Mouse (Mus musculus) liver (tissue): ENCODE results near the gene Galnt10.
"Not testable (repeated sequence)": the region's sequence is repeated elsewhere in the genome, so short reads cannot be mapped to it uniquely, and the experiment has no call there.

ENCODE experiments used
- DNase-seq: peaks from one replicate; pipeline ENCODE4 v3.0.0-alpha.2; 2020; ENCODE audit warnings: mixed read lengths

Gene Galnt10

GRCm38 (mm10) chr11:57800266-57800951 is 155.2 kb downstream of the Galnt10 start:
- DNase-seq = no peak

DNA sequence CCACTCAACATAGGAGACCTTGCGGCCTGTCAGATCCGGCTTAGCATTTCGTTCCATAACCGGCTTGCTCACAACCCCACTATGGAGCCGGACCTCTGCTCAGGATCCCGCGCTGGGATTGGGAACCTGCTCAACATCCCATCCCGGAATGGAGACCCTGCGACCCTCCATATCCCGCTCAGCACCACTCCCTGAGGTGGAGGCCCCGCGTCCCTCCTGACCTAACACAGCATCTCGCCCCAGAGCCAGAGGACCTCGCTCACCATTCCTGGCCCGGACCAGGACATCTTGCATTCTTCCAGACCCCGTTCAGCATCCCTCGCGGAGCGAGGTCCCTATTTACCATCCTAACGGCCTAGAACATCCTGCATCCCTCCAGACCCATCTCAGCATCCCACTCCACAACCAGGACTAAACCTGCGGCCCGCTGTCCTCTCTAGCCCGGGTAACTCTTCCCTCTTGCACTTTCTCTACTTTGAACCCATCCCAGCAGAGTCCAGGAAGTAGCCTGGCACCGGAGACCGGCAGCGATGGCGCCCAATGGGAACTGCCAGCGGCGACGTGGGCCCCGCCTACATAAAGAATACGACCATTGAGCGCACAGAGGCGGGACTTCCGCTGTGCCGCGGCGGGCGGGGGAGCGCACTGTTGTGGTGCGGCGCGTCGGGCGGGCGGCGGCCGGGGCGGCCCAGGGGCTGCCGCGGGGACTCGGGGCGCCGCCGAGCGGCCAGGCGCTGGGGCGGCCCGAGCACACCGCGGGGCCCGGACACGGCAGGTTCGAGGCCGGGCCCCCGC is 155.9 kb downstream of the Galnt10 start, which contains the start of gene Sap30l:
Gene Sap30l (plus strand): TSS at position 667 of the 795 bp plus-strand sequence.
- DNase-seq = peak; percentile 97

DNA sequence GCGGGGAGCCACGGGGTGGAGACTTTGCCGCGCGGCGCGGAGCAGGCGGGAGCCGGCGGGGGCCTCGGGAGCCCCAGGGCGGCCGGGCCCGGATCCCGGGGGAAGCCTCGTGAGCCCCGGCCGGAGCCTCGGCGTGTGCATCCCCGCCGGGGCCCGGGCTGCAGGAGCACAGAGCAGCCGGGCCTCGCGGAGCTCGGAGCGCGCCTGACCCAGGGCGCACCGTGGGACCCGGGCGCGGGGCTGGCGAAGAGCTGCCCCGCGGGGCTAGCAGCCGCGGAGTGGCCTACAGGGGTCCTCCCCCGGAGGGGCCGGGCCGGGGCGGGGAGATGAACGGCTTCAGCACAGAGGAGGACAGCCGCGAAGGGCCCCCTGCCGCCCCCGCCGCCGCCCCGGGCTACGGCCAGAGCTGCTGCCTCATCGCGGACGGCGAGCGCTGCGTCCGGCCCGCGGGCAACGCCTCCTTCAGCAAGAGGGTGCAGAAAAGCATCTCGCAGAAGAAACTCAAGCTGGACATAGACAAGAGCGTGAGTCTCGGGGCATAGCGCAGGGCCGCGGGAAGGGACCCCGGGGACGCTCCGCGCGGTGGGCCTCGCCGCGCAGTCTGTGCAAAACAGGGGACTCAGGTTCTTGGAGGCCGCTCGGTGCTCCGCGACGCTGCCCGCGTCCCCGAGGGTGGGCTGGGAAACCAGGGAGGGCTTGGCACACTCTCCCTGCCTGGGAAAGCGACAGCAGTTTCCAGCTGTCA is 156.7 kb downstream of the Galnt10 start:
- peak; percentile 68 for DNase-seq

DNA sequence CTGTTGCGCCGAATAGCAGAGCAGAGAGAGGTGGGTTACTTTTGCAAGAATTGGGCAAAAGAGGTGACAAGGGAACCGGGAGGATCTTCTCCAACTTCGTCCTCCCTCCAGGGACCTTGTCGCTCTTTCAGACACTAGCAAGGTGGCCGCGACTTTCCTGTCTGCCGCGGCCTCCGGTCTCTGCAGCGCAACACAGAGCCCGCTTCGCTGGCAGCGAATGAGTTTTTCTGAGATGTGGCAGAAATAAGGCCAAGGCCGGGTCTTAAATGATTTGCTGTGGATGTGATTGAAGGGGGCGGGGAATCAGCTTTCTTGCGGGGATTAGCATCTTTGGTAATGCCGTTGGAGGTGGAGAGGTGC is 157.2 kb downstream of the Galnt10 start:
- no peak for DNase-seq

- DNase-seq = no peak
Observed at GRCm38 (mm10) chr11:57805047-57805446, 159.8 kb downstream of the Galnt10 start.

DNA sequence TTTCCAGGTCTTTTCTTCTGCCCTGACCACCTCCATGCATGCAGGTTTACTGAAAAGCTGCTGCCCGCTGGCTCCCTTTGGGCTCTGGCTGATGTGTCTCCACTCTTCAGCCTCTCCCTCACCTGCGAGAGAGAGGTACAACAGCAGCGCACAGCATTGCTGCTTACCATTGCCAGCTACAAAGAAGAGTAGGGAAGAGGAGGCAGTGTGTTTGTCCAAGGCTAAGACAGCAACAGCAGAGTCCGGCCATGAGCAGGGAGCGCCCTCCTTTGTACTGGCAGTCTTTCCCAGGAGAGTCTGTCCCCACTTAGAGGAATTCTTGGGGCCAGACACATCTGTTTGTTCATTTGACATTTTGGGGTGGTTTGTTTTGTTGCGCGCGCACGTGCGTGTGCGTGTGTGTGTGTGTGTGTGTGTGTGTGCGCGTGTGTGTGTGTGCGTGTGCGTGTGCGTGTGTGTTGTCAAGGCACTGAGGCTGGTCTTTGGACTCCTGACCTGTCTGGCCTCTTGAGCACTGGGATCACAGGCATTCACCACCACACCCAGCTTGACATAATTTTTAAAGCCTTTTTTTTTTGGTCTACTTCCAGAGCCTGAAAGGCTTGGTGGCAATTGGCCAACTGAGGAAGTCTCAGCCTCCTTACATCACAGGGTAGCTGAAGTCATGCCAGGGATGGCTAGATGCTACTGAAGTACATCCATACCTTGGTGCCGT is 163.9 kb downstream of the Galnt10 start:
- DNase-seq = no peak

- no peak for DNase-seq
Observed at GRCm38 (mm10) chr11:57809732-57810098, 164.5 kb downstream of the Galnt10 start.

DNA sequence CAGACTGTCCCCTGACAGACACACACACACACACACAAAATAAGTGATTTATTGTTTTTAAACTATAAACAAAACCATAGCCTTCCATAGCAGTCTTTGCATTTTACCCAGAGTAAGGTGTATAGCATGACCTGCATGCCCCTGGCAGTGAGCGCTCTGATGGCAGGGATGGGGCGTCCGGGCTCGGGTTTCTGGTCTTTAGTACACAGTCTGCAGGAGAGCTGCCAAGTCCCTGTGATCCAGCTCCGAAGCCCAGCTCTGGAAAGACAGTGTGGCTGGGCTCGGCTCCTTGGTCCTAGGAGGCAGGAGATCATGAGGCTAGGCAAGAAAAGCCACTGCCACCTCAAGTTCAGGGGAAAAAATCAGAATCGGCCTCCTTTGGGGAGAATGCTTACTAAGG is 165.8 kb downstream of the Galnt10 start:
- DNase-seq = no peak

DNA sequence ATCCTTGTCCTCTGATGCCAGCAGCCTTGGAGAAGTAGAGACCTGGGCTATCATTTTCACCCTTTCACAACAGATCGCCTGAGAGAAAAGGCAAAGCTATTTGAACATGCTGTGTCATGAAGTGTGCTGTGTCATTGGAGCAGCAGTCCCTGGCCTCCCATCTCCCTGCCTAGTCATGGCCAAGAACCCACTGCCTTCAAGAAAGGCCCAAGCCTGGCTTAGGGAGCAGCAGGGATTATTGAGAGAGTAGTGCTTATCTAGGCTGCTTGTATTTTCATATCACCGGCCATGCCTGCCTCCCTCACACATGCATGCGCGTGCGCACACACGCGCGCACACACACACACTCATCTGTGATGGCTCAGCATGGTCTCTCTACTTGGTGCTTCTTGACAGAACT is 167.0 kb downstream of the Galnt10 start:
- DNase-seq = peak; percentile 82

GRCm38 (mm10) chr11:57813641-57814040 is 168.4 kb downstream of the Galnt10 start:
- DNase-seq = no peak

DNA sequence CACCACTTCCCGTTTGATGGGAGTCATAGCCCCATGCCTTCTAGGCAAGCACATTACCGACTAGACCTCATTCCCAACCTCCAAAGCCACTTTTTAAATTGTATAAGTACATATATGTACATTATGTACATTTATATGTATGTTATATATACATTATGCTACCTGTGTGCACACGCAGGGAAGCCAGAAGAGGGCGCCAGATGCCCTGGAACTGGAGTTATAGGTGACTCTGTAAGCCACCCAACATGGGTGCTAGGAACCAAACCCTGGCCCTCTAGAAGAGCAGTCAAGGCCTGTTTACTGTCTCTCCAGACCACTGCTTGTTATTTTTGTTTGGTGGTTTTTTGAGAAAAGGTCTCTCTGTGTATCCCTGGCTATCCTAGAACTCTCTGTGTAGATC is 172.9 kb downstream of the Galnt10 start:
- peak; percentile 33 for DNase-seq

DNA sequence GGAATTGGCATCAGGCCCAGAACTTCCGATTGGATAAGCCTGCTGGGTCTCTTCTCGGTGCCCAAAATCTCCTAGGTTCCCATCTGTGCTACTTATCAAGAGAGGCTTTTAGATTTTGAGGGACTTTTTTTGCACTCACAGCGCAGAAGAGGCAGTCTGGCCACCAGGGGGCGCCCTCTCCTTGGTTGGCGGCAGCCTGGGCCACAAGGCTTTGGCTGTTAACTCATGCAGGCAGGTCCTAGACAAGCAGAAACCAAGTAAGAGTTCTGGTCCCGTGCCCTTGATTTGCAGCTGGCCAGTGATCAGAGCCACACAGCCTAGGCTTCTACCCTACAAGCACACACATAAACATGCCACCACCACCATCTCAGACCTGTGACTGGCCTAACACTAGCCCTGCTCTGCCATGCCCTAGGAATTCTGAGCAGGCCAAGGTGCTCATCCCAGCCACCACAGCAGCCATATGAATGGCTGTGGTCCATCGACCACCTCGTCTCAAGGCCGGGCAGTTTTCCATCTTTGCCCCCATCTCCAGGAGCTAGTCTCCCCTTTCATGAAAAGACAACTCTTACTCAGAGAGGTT is 174.8 kb downstream of the Galnt10 start:
- DNase-seq = peak; percentile 87

DNA sequence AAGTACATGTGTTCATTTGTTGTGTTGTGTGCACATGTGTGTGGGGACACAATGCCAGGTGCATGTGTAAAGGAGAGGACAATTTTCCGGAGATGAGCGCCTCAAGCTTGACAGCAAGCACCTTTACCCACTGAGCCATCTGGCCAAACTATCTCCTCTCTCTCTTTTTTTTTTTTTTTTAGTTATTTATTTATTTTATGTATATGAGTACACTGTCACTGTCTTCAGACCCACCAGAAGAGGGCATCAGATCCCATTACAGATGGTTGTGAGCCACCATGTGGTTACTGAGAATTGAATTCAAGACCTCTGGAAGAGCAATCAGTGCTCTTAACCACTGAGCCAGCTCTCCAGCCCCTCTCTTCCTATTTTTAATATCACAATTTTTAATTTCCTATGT is 177.9 kb downstream of the Galnt10 start:
- DNase-seq = not testable (repeated sequence)

DNA sequence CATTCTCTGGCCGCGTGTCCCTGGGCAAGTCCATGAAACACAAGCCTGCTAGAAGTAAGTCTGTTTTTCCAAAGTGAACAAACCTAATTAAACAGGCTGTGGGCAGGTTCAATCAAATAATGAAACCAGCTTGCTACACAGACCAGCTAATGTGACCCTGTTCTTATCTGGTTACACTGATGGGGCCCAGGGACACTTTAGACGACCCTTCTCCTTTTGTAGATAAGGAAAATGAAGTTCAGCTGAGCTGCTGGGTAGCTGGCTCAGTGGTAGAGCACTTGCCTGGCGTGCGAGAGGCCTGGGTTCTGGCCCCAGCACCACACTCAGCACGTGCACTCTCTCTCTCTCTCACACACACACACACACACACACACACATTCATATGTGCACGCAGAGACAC is 178.5 kb downstream of the Galnt10 start:
- DNase-seq = no peak

GRCm38 (mm10) chr11:57825234-57825633 is 180.0 kb downstream of the Galnt10 start:
- DNase-seq = not testable (repeated sequence)

DNA sequence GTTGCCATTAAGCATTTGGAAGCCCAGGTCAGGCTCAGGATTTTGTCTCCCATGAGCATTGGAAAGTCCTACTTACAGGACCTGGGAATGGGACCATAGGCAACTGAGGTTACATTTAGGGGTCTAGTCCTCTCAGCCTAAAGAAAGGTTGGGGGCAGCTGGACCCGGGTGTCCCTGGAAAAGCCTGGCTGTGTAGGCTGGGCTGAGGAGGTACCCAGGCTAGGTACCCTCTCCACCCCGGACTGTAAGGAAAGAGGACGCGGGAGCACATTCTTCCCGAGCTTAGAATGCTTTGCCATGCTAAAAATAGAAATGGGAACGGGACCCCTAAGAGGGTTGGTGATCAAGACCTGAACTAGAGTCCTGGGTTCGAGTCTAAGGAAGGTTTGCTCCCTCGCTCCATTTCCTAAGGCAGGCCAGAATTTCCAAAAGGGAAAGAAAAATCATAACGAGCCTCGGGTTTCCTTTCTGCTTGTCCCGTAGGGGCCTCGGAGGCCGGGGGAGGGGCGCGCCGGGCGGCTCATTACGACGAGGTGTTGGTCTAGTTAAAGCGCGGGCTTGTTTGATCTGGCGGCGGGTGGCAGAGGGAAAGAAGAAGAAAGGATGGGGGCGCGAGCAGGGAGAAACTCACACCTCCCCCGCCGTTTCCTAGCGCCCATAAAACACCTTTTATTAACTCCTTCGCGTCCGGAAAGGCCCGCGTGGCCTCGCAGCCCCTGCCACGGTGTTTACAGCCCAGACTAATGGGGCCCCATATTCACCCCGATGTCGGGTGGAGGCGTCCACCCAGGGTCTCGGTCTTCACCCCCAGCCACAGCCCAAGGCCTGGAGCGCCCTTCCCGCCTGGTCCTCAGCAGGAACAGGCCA is 182.0 kb downstream of the Galnt10 start:
- DNase-seq = no peak

DNA sequence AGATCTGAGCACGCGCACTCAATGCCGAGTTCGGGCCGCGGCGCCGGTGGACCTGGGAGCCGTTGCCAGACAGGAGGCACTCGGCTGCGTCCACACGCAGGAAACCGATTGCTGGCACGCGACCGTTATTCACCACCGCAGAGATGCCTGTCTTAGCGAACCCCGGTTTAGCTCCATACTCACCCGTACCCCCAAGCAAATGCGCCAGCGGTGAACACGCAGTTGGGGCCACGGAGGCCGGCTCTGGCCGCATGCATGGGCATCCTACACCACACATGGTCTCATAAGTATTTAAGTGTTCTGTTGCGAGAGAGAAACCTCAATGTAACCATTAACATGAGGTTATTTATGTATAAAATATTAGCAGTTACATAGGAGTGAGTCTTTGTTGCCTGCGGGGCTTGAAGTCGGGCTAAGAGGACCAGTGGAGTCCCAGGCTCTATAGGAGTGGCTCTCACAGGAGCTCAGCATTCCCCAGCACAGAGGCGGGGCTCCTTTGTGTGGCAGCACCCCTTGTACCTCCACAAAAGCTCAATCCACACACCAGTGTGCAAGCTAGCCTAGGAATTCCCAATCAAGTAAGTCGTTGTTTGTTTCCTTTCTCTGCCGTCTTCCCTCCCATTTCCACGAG is 182.8 kb downstream of the Galnt10 start:
- DNase-seq = no peak

DNA sequence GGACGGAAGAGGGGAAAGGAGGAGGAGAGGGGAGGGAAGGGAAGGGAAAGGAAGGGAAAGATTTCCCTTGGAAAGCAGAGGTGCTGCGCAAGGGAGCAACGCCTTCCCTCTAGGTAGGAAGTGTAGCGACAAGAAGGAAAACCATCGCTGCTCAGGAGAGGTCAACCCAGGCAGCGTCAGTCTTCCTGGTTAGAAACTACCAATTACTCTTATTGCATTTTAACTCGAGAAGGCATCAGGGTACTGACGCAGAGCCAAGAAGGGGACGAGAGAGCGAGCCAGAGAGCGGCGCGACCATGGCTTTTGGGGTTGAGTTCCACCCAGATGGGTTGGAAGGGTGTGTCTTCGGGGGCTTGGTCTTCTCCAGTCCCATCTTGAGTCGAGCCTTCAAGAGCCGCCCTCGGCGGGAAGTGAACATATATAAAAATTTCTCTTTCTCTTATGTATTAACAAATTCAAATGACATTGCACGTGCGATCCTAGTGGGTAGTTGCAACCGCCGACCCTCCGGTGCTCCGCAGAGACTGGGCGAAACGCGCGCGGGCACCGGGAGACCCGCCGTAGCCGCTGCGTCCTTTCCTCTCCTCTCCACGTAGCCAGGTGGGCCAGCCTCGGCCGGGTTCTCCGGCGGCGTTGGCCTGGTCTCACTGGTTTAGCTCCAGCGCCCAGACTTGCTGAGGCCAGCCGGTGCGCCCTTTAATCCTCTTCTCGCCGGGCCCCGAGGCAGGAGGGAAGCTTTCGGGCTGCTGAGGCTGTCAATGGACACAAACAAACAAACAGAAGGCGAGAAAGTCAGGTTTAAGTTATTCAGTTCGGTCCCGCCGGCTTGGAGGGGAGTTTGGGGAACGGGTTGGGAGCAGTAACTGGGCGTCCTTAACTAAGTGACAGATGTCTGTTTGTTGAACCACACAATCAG is 184.0 kb downstream of the Galnt10 start:
- no peak for DNase-seq

GRCm38 (mm10) chr11:57829871-57830775 is 184.9 kb downstream of the Galnt10 start:
- no peak for DNase-seq
